Mouse (Mus musculus) naive thymus-derived CD4-positive, alpha-beta T cell, adult 5 months (primary cell): ENCODE data around the gene Vmn1r131. TPM values are rescaled to one million over a fixed set of nuclear protein-coding genes. Genes with fewer than 3 reads are reported as not detected.

Experiments used
- polyA plus RNA-seq: library from polyadenylated mRNA; unstranded; fragments of 100-300 nt; shearing (Covaris generic); gene quantifications from one replicate; pipeline ENCODE4 v1.2.1, GENCODE M21; 2017

Gene Vmn1r131
- polyA plus RNA-seq, result not detected

GRCm38 (mm10) chr7:21545990-21546389, at the start of gene Vmn1r131:
Vmn1r131 (minus strand) TSS chr7:21546090.

GRCm38 (mm10) chr7:21511480-21511879, 34.4 kb downstream of the Vmn1r131 start, which contains the start of gene Vmn1r130:
Vmn1r130 (plus strand) TSS chr7:21511780.

Other genes with a start within 250 kb of the Vmn1r131 start
- gene Vmn1r126, start 244.6 kb downstream of the Vmn1r131 start, polyA plus RNA-seq, result 0.41 TPM
- gene Vmn1r127, start 226.2 kb downstream of the Vmn1r131 start, polyA plus RNA-seq, result not detected
- gene Vmn1r128, start 196.7 kb downstream of the Vmn1r131 start, polyA plus RNA-seq, result not detected
- gene Vmn1r129, start 184.8 kb downstream of the Vmn1r131 start, polyA plus RNA-seq, result not detected
- gene Gm6882, start 113.3 kb downstream of the Vmn1r131 start, polyA plus RNA-seq, result not detected
- not detected for gene Vmn1r130, start 34.3 kb downstream of the Vmn1r131 start, polyA plus RNA-seq
- gene Vmn1r132, start 68.0 kb upstream of the Vmn1r131 start, polyA plus RNA-seq, result not detected
- gene Gm4175, start 215.4 kb upstream of the Vmn1r131 start, polyA plus RNA-seq, result not detected